Mouse (Mus musculus) CH12.LX (cell line): ENCODE measurements around the gene Rb1. TPM values are rescaled to one million over a fixed set of nuclear protein-coding genes. Genes with fewer than 3 reads are reported as not detected.

Experiments used
- DNase-seq: peaks from one replicate; pipeline ENCODE4 v3.0.0-alpha.2; 2013; ENCODE audit errors: extremely low read depth
- H3K27ac ChIP-seq: 2 replicates; pipeline ENCODE4 v1.5.1; 2012; ENCODE audit warnings: low read depth, mild to moderate bottlenecking, control low read depth, moderate library complexity; ENCODE audit not compliant: insufficient read depth
- H3K27me3 ChIP-seq: replicated peaks from 2 replicates; pipeline ENCODE3; 2012; ENCODE audit warnings: inconsistent platforms
- H3K36me3 ChIP-seq, 2 experiments: replicated peaks in 1 of 2; 2 replicates each; pipeline versions ENCODE3 to v1.6.1; 2012; ENCODE audit warnings: inconsistent platforms in 1 of 2, low read length in 1 of 2, mild to moderate bottlenecking in 1 of 2, mixed read lengths in 1 of 2, moderate library complexity in 1 of 2; ENCODE audit not compliant: control insufficient read depth in 1 of 2, insufficient read depth in 1 of 2
- H3K4me1 ChIP-seq, 2 experiments: 2 replicates each; pipeline ENCODE4 v1.6.1; 2012; ENCODE audit warnings: inconsistent platforms in 1 of 2, moderate library complexity in 1 of 2; ENCODE audit not compliant: insufficient read depth in 2 of 2, control insufficient read depth in 1 of 2
- H3K4me2 ChIP-seq: 2 replicates; pipeline ENCODE4 v1.6.1; 2012; ENCODE audit warnings: low read depth, mild to moderate bottlenecking, control low read depth; ENCODE audit not compliant: poor library complexity, insufficient read depth, severe bottlenecking
- H3K4me3 ChIP-seq, 3 experiments: fragments of 150-350 bp in 1 of 3; sonication (generic) in 1 of 3; replicated peaks in 1 of 3; 2 replicates each; pipeline versions ENCODE3 to v1.5.1; 2011 to 2012; ENCODE audit warnings: low read depth in 2 of 3, low read length in 2 of 3, mild to moderate bottlenecking in 2 of 3, moderate library complexity in 2 of 3, control low read depth in 1 of 3, improper control_type of control experiment in 1 of 3, inconsistent platforms in 1 of 3, mixed read lengths in 1 of 3; ENCODE audit not compliant: poor library complexity in 1 of 3
- H3K79me2 ChIP-seq: replicated peaks from 2 replicates; pipeline ENCODE4 v1.6.1; 2012; ENCODE audit warnings: mild to moderate bottlenecking, moderate library complexity; ENCODE audit not compliant: control insufficient read depth, poor library complexity, insufficient read depth, severe bottlenecking; ENCODE audit errors: extremely low read depth
- H3K9ac ChIP-seq: 2 replicates; pipeline ENCODE4 v1.6.1; 2012; ENCODE audit warnings: low read depth, mild to moderate bottlenecking, control low read depth, moderate library complexity; ENCODE audit not compliant: insufficient read depth
- H3K9me3 ChIP-seq: replicated peaks from 2 replicates; pipeline ENCODE3; 2012; ENCODE audit warnings: low read length, inconsistent platforms, mixed read lengths
- BHLHE40 ChIP-seq: IDR thresholded peaks from 2 replicates; pipeline ENCODE4 v1.6.1; 2011; ENCODE audit warnings: mild to moderate bottlenecking, low read depth, low read length, improper control_type of control experiment
- CHD2 ChIP-seq: IDR thresholded peaks from 2 replicates; pipeline ENCODE4 v1.6.1; 2011; ENCODE audit warnings: low read length, improper control_type of control experiment
- ELF1 ChIP-seq: IDR thresholded peaks from 2 replicates; pipeline ENCODE4 v1.6.1; 2014; ENCODE audit warnings: low read depth, mild to moderate bottlenecking, inconsistent platforms, low read length, improper control_type of control experiment
- EP300 ChIP-seq: IDR thresholded peaks from 2 replicates; pipeline ENCODE4 v1.6.1; 2011; ENCODE audit warnings: low read length, improper control_type of control experiment
- GABPA ChIP-seq: IDR thresholded peaks from 2 replicates; pipeline ENCODE4 v1.6.1; 2012; ENCODE audit warnings: low read depth, low read length, improper control_type of control experiment, inconsistent platforms; ENCODE audit not compliant: insufficient replicate concordance
- HCFC1 ChIP-seq: IDR thresholded peaks from 2 replicates; pipeline ENCODE4 v1.6.1; 2012; ENCODE audit warnings: low read depth, mild to moderate bottlenecking, inconsistent platforms, low read length, improper control_type of control experiment
- IRF4 ChIP-seq: IDR thresholded peaks from 2 replicates; pipeline ENCODE4 v1.6.1; 2014; ENCODE audit warnings: low read depth, mild to moderate bottlenecking, inconsistent platforms, low read length, improper control_type of control experiment
- JUN ChIP-seq: IDR thresholded peaks from 2 replicates; pipeline ENCODE4 v1.6.1; 2011; ENCODE audit warnings: low read depth, mild to moderate bottlenecking, low read length, improper control_type of control experiment, moderate library complexity; ENCODE audit not compliant: insufficient read depth
- MAFK ChIP-seq: IDR thresholded peaks from 2 replicates; pipeline ENCODE4 v1.6.1; 2011; ENCODE audit warnings: low read length, improper control_type of control experiment; ENCODE audit not compliant: insufficient replicate concordance
- MAX ChIP-seq: IDR thresholded peaks from 2 replicates; pipeline ENCODE4 v1.6.1; 2011; ENCODE audit warnings: low read length, improper control_type of control experiment
- MEF2A ChIP-seq: IDR thresholded peaks from 2 replicates; pipeline ENCODE4 v1.6.1; 2014; ENCODE audit warnings: low read depth, mild to moderate bottlenecking, inconsistent platforms, low read length, improper control_type of control experiment, borderline replicate concordance
- PAX5 ChIP-seq: IDR thresholded peaks from 2 replicates; pipeline ENCODE4 v1.6.1; 2012; ENCODE audit warnings: low read length, inconsistent platforms, mixed read lengths
- POLR2A ChIP-seq: IDR thresholded peaks from 2 replicates; pipeline ENCODE4 v1.6.1; 2011; ENCODE audit warnings: low read depth, mild to moderate bottlenecking, improper control_type of control experiment, low read length
- USF1 ChIP-seq: IDR thresholded peaks from 2 replicates; pipeline ENCODE4 v1.6.1; 2014; ENCODE audit warnings: low read depth, mild to moderate bottlenecking, inconsistent platforms, low read length, improper control_type of control experiment
- ZC3H11A ChIP-seq: IDR thresholded peaks from 2 replicates; pipeline ENCODE4 v1.6.1; 2012; ENCODE audit warnings: low read depth, mild to moderate bottlenecking, inconsistent platforms, low read length, improper control_type of control experiment
- ZKSCAN1 ChIP-seq: IDR thresholded peaks from 2 replicates; pipeline ENCODE4 v1.6.1; 2012; ENCODE audit warnings: low read depth, inconsistent platforms, low read length, improper control_type of control experiment, borderline replicate concordance
- dilution Hi-C: fragments of 300-500 bp; cut with MboI; formaldehyde crosslinking; loops from 2 replicates; pipeline ENCODE4 v1.14.3; 2020; ENCODE audit warnings: low sequenced_read_pairs; ENCODE audit not compliant: extremely low pct_unique_long_range_greater_than_20kb, extremely low pct_ligation_motif_present
- in situ Hi-C: fragments of 300-500 bp; cut with MboI; formaldehyde crosslinking; loops from 3 replicates; pipeline ENCODE4 v1.14.3; 2019; ENCODE audit warnings: low sequenced_read_pairs, low pct_ligation_motif_present, low pct_unique_long_range_greater_than_20kb, mixed read lengths
- polyA plus RNA-seq: library from polyadenylated mRNA; unstranded; fragments of >175 nt; gene quantifications from 2 replicates; pipeline ENCODE4 v1.2.1, GENCODE M21; 2012; ENCODE audit warnings: low read depth; ENCODE audit not compliant: insufficient read length
- total RNA-seq, 2 experiments: library from RNA; depleted of rRNA; stranded (reverse); fragments of 300-350 nt in 1 of 2; fragments of >200 nt in 1 of 2; gene quantifications; 2 replicates each; pipeline ENCODE4 v1.2.3; 2012 to 2014

Gene Rb1
- total and polyA plus RNA-seq, 3 experiments: 13.6 to 16.7 (median 15.2) TPM

DNA sequence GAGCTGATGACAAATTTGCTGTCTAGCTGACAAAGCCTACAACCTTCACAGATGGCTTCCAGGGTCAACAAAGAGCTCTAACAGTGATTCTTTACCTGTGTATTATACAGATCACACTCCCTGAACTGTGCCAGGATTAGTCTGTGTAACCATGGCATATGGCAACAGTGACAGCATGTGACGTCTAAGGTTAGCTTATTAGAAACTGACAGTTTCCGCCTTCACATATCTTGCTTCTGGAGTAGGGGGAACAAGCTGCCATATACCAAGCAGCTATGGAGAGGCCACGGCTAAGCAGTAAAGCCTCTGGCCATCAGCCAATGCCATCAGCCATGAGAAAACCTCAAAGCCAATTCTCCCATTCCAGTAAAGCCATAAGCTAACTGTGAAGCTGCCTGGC lies 99.3 kb downstream of the Rb1 start:
- no peak overlapping the region for H3K27ac ChIP-seq
- H3K4me1 ChIP-seq: peaks cover 2 to 25% of the 10 kb centered on the region in 2 experiments; a peak in 2 of 4 replicates
- no peak overlapping the region for H3K9ac ChIP-seq
- H3K4me3 ChIP-seq: no peak overlapping the region
- dilution Hi-C loops (no loop called here), in situ Hi-C loops (no loop called here)
- H3K27me3 ChIP-seq: no peaks in the 10 kb centered on the region
- no peaks in the 10 kb centered on the region for H3K79me2 ChIP-seq
- H3K9me3 ChIP-seq: no peaks in the 10 kb centered on the region
- no peak for DNase-seq
- TF ChIP-seq JUN (no peak), GABPA (no peak)
- H3K36me3 ChIP-seq: peaks cover 0 to 3% of the 10 kb centered on the region in 2 experiments
- no peak overlapping the region for H3K4me2 ChIP-seq

DNA sequence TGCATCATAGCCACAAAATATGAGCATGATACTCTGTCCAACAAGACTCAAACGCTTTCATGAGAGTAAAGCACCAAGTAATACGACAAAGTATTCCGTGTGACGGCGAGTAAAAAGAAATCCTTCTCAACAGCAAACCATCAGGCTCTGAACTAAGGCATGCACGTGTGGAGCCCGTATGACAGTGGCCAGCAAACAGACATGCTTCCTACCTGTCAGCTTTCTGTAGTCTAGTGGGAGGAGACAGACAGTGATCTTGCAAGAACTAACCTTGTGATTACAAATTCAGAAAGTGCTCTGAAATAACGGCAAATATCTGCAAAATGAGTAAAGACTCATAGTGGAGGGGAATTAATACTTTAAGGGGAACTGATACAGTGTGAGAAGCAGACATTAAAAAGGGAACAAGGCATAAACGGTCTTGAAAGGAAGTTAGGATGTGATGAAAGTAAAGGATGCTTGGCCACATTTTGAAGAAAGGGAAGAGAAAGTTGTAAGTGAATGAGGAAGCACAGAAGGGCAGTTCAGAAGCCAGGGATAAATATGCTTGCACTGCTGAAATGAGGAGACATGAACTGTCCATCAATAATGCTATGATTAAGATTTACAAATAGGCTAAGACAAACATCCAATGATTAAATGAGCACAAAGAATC lies 103.2 kb downstream of the Rb1 start:
- H3K4me1 ChIP-seq: peaks cover 2 to 20% of the 10 kb centered on the region in 2 experiments; a peak in 2 of 4 replicates
- dilution Hi-C loops: no loop called here
- in situ Hi-C loops: no loop called here
- H3K4me3 ChIP-seq: peak overlapping the region in 1 of 3 experiments; percentile 35
- no peaks in the 10 kb centered on the region for H3K79me2 ChIP-seq
- H3K4me2 ChIP-seq: no peak overlapping the region
- H3K36me3 ChIP-seq: no peaks in the 10 kb centered on the region
- DNase-seq: peak; percentile 27
- H3K27me3 ChIP-seq: no peaks in the 10 kb centered on the region
- no peak overlapping the region for H3K27ac ChIP-seq
- no peaks in the 10 kb centered on the region for H3K9me3 ChIP-seq
- H3K9ac ChIP-seq: no peak overlapping the region
- TF ChIP-seq PAX5: no peak
- 0 out of 2 replicates have a peak, but pooled peaks have one; percentile 44 for TF ChIP-seq EP300
- 0 out of 2 replicates have a peak, but pooled peaks have one; percentile 23 for TF ChIP-seq MAX
- no peak for TF ChIP-seq ZKSCAN1
- no peak for TF ChIP-seq USF1
- 0 out of 2 replicates have a peak, but pooled peaks have one; percentile 14 for TF ChIP-seq CHD2
- TF ChIP-seq BHLHE40: peak; percentile 28; the same call in 1 of the 2 replicates
- no peak for TF ChIP-seq HCFC1

DNA sequence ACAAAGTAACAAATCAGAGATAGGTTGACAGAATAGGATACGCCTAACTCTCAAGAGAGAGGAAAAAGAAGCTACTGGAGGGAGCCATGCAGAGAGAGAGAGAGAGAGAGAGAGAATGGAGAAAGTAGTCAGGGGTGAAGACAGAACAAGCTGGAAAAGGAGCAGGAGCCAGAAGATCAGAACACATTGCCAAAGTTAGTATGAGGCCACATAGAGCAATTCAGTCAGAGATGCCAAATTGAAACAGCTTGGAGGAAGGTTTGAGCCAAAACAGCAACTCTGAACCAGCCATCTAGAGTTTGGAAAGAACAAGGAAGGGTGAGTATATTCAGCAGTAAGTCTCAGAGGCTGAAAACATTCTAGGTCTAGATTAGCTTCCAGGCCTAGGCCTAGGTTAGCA lies 108.6 kb downstream of the Rb1 start:
- H3K79me2 ChIP-seq: no peaks in the 10 kb centered on the region
- peaks cover 0 to 3% of the 10 kb centered on the region in 2 experiments; a peak in 1 of 4 replicates for H3K4me1 ChIP-seq
- peaks cover 9 to 15% of the 10 kb centered on the region in 2 experiments for H3K36me3 ChIP-seq
- TF ChIP-seq MEF2A (no peak), IRF4 (no peak), MAFK (no peak), POLR2A (no peak), ELF1 (no peak), USF1 (no peak), ZC3H11A (no peak)
- no peak overlapping the region for H3K27ac ChIP-seq
- H3K9ac ChIP-seq: no peak overlapping the region
- H3K4me2 ChIP-seq: no peak overlapping the region
- no peaks in the 10 kb centered on the region for H3K9me3 ChIP-seq
- no peak overlapping the region for H3K4me3 ChIP-seq
- no peaks in the 10 kb centered on the region for H3K27me3 ChIP-seq
- dilution Hi-C loops: no loop called here
- no peak for DNase-seq
- in situ Hi-C loops: no loop called here
